Mouse (Mus musculus): ENCODE results near the gene Gm6034. TPM values are rescaled to one million over a fixed set of nuclear protein-coding genes. Genes with fewer than 3 reads are reported as not detected.

Gm6034 gene
- 1.3 TPM for total RNA-seq (2023)

GRCm38 (mm10) chr17:36042610-36043169 is at the start of gene Gm6034, which contains the start of gene H2-T22:
Gene Gm6034 (plus strand): TSS chr17:36042961.
Gene H2-T22 (minus strand): TSS chr17:36042747.

GRCm38 (mm10) chr17:36020191-36021073 is 22.3 kb upstream of the Gm6034 start, which contains the start of gene H2-T24:
Gene H2-T24 (minus strand): TSS chr17:36020560.

GRCm38 (mm10) chr17:36032351-36032875 is 10.3 kb upstream of the Gm6034 start, which contains the start of gene H2-T23:
Gene H2-T23 (minus strand): TSS chr17:36032855.

GRCm38 (mm10) chr17:36058362-36058761 is 15.6 kb downstream of the Gm6034 start, which contains the start of gene Gm11127:
Gene Gm11127 (minus strand): TSS chr17:36058371.

Other genes with a start within 250 kb of the Gm6034 start
- gene Ier3, start 221.3 kb upstream of the Gm6034 start, total RNA-seq (2023), result 6.3 TPM
- 46.7 TPM for gene Flot1, start 219.7 kb upstream of the Gm6034 start, total RNA-seq (2023)
- 496 TPM for gene Tubb5, start 204.7 kb upstream of the Gm6034 start, total RNA-seq (2023)
- 79.2 TPM for gene Mdc1, start 201.4 kb upstream of the Gm6034 start, total RNA-seq (2023)
- gene Nrm, start 181.6 kb upstream of the Gm6034 start, total RNA-seq (2023), result 19.7 TPM
- 272 TPM for gene Ppp1r18, start 177.4 kb upstream of the Gm6034 start, total RNA-seq (2023)
- gene Dhx16, start 163.1 kb upstream of the Gm6034 start, total RNA-seq (2023), result 95.2 TPM
- 30.0 TPM for gene 2310061I04Rik, start 145.5 kb upstream of the Gm6034 start, total RNA-seq (2023)
- 13.5 TPM for gene Atat1, start 132.9 kb upstream of the Gm6034 start, total RNA-seq (2023)
- gene Mrps18b, start 126.6 kb upstream of the Gm6034 start, total RNA-seq (2023), result 61.0 TPM
- gene Ppp1r10, start 126.5 kb upstream of the Gm6034 start, total RNA-seq (2023), result 184 TPM
- 129 TPM for gene Abcf1, start 73.2 kb upstream of the Gm6034 start, total RNA-seq (2023)
- gene Gnl1, start 63.1 kb upstream of the Gm6034 start, total RNA-seq (2023), result 61.6 TPM
- gene Prr3, start 62.7 kb upstream of the Gm6034 start, total RNA-seq (2023), result 67.0 TPM
- gene H2-T24, start 22.4 kb upstream of the Gm6034 start, total RNA-seq (2023), result 25.7 TPM
- 302 TPM for gene H2-T23, start 10.1 kb upstream of the Gm6034 start, total RNA-seq (2023)
- gene H2-T22, start 214 bp upstream of the Gm6034 start, total RNA-seq (2023), result 187 TPM
- 87.5 TPM for gene Gm11127, start 15.4 kb downstream of the Gm6034 start, total RNA-seq (2023)
- gene Gm19684, start 78.7 kb downstream of the Gm6034 start, total RNA-seq (2023), result 10.8 TPM
- 15.3 TPM for gene Gm7030, start 86.5 kb downstream of the Gm6034 start, total RNA-seq (2023)
- not detected for gene Gm8909, start 125.6 kb downstream of the Gm6034 start, total RNA-seq (2023)
- 1.2 TPM for gene H2-T3, start 147.3 kb downstream of the Gm6034 start, total RNA-seq (2023)
- gene Rpp21, start 215.1 kb downstream of the Gm6034 start, total RNA-seq (2023), result 86.3 TPM
- 85.3 TPM for gene Trim39, start 229.3 kb downstream of the Gm6034 start, total RNA-seq (2023)
- not detected for gene H2-M10.2, start 243.5 kb downstream of the Gm6034 start, total RNA-seq (2023)